Mouse (Mus musculus) limb, embryonic 12.5 days (tissue): Measurements from ENCODE around the gene Slc41a1. TPM values are rescaled to one million over a fixed set of nuclear protein-coding genes. Genes with fewer than 3 reads are reported as not detected.

Experiments used
- ATAC-seq: fragments of 200-750 bp; cut with Nextera tagmentation; 2 replicates; pipeline ENCODE4 v1.8.0; 2017; ENCODE audit warnings: low read depth, moderate TSS enrichment; ENCODE audit not compliant: insufficient number of reproducible peaks, insufficient read depth, low FRiP score, low TSS enrichment
- H3K27ac ChIP-seq: fragments of 300-500 bp; sonication (generic); 2 replicates; pipeline ENCODE4 v1.5.1; 2016; ENCODE audit warnings: mild to moderate bottlenecking, moderate library complexity
- H3K27me3 ChIP-seq: fragments of 300-500 bp; sonication (generic); 2 replicates; pipeline ENCODE4 v1.6.1; 2016; ENCODE audit warnings: mild to moderate bottlenecking, moderate library complexity
- H3K36me3 ChIP-seq: fragments of 300-500 bp; sonication (generic); 2 replicates; pipeline ENCODE4 v1.6.1; 2016; ENCODE audit warnings: mild to moderate bottlenecking, moderate library complexity
- H3K4me1 ChIP-seq: fragments of 300-500 bp; sonication (generic); replicated peaks from 2 replicates; pipeline ENCODE4 v1.6.1; 2016
- H3K4me2 ChIP-seq: fragments of 300-500 bp; sonication (generic); 2 replicates; pipeline ENCODE4 v1.6.1; 2016; ENCODE audit warnings: mild to moderate bottlenecking, moderate library complexity
- H3K4me3 ChIP-seq: fragments of 300-500 bp; sonication (generic); replicated peaks from 2 replicates; pipeline ENCODE4 v1.5.1; 2016; ENCODE audit warnings: mild to moderate bottlenecking
- H3K9ac ChIP-seq: fragments of 300-500 bp; sonication (generic); replicated peaks from 2 replicates; pipeline ENCODE4 v1.6.1; 2016; ENCODE audit warnings: mild to moderate bottlenecking, moderate library complexity
- H3K9me3 ChIP-seq: fragments of 300-500 bp; sonication (generic); 2 replicates; pipeline ENCODE4 v1.6.1; 2016; ENCODE audit warnings: mild to moderate bottlenecking, moderate library complexity
- WGBS: fragments of 180-500 bp; shearing (Covaris S2); methylation state at CpG from one replicate; pipeline ENCODE4 v1.1.7; 2016; 5-methylcytosine and 5-hydroxymethylcytosine counted together
- polyA plus RNA-seq: library from polyadenylated mRNA; unstranded; fragments of >200 nt; fragmentation: Nextera tagmentation; extraction: Ambion mirVana; gene quantifications from 2 replicates; pipeline ENCODE4 v1.2.1, GENCODE M21; 2016

The Slc41a1 gene
- polyA plus RNA-seq: 13.7 and 14.9 TPM in 2 replicates

DNA sequence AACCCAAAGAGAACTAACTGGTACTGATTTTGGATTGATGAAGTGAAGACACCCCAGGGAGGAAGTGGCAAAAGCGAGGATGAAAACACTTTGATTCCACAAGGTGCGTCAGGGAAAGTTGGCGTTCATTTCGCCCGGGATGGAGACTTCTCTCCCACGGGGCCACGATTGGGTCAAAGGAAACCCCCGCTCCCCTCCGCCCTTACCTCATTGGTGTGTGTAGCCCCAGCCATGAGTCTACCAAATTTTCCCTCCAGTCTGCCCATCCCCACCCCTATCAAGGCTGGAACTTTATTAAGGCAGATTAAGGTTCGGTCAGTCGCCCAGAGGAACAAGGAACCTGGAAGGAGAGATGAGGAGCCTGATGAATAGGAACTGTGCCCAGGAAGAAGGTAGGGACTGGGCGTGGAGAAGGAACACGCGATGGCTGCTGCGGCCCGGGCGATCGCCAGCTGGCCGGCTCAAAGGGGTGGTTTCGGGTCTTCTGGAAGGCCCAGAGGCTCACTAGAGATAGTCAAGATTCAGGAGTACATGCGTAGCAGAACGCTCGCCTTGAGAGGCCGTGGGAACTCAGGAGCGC lies at the start of gene Slc41a1:
TSS of gene Slc41a1 (plus strand) at position 287 of the 580 bp plus-strand sequence.
- ATAC-seq: peak; percentile 13; the same call in 1 of the 2 replicates
- Histone ChIP-seq H3K9me3 (no peaks in the 10 kb centered on the region), H3K36me3 (peaks cover 21% of the 10 kb centered on the region), H3K27ac (peak within 1 kb of the TSS; percentile 90), H3K4me2 (peak within 1 kb of the TSS; percentile 78), H3K9ac (peak within 1 kb of the TSS; percentile 85), H3K4me3 (peak within 1 kb of the TSS; percentile 74), H3K27me3 (no peaks in the 10 kb centered on the region), H3K4me1 (peaks cover 36% of the 10 kb centered on the region)
- WGBS: 2% methylated on average over 25 of the region's 25 CpGs

DNA sequence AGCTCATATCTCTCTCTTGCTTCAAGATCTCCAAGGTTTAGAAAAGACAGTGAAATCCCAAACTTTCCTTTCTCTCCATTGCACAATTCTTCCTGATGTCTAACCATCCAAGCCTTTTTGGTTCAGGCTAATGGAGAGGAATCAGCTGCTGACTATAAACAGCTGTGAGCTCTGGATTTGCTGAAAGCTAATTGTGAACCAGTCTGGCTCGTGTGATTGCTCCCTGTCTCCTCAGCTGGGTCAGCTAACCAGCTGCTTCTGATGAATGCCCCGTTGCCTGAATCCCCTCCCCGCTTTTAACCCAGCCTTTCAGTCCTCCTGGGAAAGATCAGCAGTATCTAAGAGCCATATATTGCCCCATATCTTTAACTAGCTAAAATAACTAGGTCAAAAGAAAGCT lies 32.7 kb upstream of the Slc41a1 start:
- 21% methylated on average over 3 of the region's 3 CpGs for whole genome bisulfite sequencing
- Histone ChIP-seq H3K9me3 (no peaks in the 10 kb centered on the region), H3K27ac (no peak overlapping the region), H3K36me3 (no peaks in the 10 kb centered on the region), H3K4me2 (no peak overlapping the region), H3K4me1 (peaks cover 11% of the 10 kb centered on the region; the same call in 1 of the 2 replicates), H3K9ac (no peak overlapping the region), H3K27me3 (no peaks in the 10 kb centered on the region), H3K4me3 (no peak overlapping the region)
- no peak for ATAC-seq

DNA sequence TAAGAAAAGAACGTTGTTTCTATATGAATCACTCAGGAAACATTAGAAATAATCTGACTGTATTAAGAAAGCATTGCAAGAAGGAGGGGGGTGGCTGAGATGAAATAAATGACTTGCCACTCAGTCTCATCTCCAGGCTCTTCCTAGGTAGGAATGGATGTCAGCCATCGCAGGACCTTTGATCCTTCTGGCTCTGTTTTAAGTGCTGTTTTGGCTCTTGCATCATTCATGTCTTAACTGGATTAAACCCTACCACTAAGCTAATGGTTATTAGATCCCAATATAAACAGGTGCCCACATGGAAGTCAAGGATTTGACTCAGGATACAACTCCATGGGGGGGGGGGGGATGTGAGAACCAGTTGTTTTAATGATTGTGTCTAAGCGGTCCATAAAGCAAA lies 32.1 kb upstream of the Slc41a1 start:
- no peak overlapping the region for H3K4me3 ChIP-seq
- no peaks in the 10 kb centered on the region for H3K27me3 ChIP-seq
- H3K9me3 ChIP-seq: no peaks in the 10 kb centered on the region
- no peak for ATAC-seq
- H3K9ac ChIP-seq: no peak overlapping the region
- no peaks in the 10 kb centered on the region for H3K36me3 ChIP-seq
- no peak overlapping the region for H3K4me2 ChIP-seq
- WGBS: 64% methylated on average over 3 of the region's 3 CpGs
- peaks cover 11% of the 10 kb centered on the region; the same call in 1 of the 2 replicates for H3K4me1 ChIP-seq
- no peak overlapping the region for H3K27ac ChIP-seq

DNA sequence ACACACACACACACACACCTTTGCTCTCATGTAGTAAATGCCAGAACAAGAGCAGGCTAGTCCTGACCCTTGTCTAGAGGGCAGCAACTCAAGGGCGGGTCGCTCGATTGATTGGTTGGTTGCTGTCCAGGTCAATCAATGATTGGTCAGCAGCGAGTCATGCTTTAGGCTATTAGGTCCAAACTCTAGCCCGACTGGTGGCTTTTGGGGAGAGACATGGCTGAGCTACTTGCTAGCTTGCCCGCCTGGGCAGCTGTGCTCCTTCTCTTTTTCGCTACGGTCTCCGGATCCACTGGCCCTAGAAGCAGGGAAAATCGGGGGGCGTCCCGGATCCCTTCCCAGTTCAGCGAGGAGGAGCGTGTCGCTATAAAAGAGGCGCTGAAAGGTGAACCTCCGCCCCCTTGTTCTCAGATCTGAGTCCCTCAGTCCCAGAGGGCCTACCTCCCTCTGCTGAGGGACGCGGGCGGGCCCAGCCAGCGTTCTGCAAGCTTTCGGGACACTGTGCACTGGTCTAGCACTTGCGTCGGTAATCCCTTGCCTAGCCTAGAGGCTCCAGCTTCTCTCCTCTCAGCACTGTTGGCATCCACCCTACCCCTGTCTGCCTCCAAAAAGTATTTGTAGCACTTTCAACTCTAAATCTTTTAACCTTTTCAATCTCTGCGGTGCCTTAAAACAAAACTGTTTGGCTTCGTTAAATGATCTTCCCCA lies 29.9 kb upstream of the Slc41a1 start, which contains the start of gene Pm20d1:
TSS of gene Pm20d1 (plus strand) at position 180 of the 708 bp plus-strand sequence.
- Histone ChIP-seq H3K4me3 (peak within 1 kb of the TSS; percentile 35), H3K9me3 (no peaks in the 10 kb centered on the region), H3K4me1 (peaks cover 11% of the 10 kb centered on the region; the same call in 1 of the 2 replicates), H3K9ac (peak within 1 kb of the TSS; percentile 38; the same call in 1 of the 2 replicates), H3K27me3 (no peaks in the 10 kb centered on the region), H3K27ac (no peak within 1 kb of the TSS), H3K36me3 (no peaks in the 10 kb centered on the region), H3K4me2 (peak within 1 kb of the TSS; percentile 55)
- 4% methylated on average over 26 of the region's 26 CpGs for WGBS
- ATAC-seq: peak; percentile 37; the same call in 1 of the 2 replicates

DNA sequence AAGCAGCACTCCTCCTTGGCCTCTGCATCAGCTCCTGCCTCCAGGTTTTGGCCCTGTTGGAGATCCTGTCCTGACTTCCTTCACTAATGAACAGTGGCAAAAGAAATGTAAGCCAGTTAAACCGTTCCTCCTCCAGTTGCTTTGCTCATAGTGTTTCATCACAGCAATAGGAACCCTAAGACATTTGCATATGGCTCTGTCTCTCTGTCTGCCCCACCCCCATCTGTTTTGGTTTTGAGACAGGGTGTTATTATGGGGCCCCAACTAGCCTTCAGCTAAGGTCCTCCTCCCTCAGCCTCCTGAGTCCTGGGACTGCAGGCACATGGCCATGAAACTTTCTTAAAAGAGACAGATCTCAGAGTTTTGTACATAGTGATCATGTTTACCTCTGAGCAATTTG lies 27.3 kb upstream of the Slc41a1 start:
- Histone ChIP-seq H3K9me3 (no peaks in the 10 kb centered on the region), H3K27me3 (no peaks in the 10 kb centered on the region), H3K27ac (no peak overlapping the region), H3K4me3 (no peak overlapping the region), H3K4me1 (peaks cover 11% of the 10 kb centered on the region; the same call in 1 of the 2 replicates), H3K4me2 (no peak overlapping the region), H3K36me3 (no peaks in the 10 kb centered on the region), H3K9ac (no peak overlapping the region)
- ATAC-seq: no peak
- 25% methylated on average over 1 of the region's 1 CpGs for WGBS

DNA sequence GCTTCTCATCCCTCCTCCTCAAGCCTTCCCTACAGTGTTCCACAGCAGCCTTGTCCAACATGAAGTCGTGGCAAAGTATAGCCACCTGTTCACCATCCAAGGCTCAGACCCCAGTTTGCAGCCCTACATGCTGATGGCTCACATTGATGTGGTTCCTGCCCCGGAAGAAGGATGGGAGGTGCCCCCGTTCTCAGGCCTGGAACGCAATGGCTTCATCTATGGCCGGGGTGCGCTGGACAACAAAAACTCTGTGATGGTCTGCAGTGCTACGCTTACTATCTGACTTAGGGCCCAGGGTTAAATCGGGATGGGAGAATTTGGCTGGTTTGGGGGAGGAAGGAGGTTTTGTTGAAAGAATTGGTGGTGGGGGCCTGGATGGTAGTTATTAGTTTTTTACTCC lies 26.2 kb upstream of the Slc41a1 start:
- peaks cover 11% of the 10 kb centered on the region; the same call in 1 of the 2 replicates for H3K4me1 ChIP-seq
- 94% methylated on average over 8 of the region's 8 CpGs for WGBS

DNA sequence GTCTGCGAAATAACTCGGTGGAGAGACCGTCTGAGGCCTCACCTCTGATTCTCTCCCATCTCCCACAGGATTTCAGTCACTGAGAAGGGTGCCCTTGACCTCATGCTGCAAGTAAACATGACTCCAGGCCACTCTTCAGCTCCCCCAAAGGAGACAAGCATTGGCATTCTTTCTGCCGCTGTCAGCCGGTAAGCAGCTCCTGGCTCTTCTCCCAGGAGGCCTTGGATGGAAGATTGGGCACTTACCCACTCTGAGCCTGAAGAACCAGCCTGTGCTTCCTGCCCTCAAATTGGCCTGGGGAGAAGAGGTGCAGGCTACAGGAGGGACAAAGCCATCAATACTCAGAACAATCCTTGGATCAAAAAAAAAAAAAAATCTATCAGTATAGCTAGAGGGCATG lies 24.6 kb upstream of the Slc41a1 start:
- WGBS: 90% methylated on average over 5 of the region's 5 CpGs
- Histone ChIP-seq H3K4me1 (peaks cover 2% of the 10 kb centered on the region; the same call in 1 of the 2 replicates), H3K9ac (no peak overlapping the region), H3K4me2 (no peak overlapping the region), H3K36me3 (no peaks in the 10 kb centered on the region), H3K4me3 (no peak overlapping the region), H3K9me3 (no peaks in the 10 kb centered on the region), H3K27me3 (no peaks in the 10 kb centered on the region), H3K27ac (no peak overlapping the region)
- ATAC-seq: no peak

More for the DNA sequence above, 26.2 kb upstream of the Slc41a1 start:
- ATAC-seq: no peak
- no peak overlapping the region for H3K27ac ChIP-seq
- no peak overlapping the region for H3K4me3 ChIP-seq
- H3K9ac ChIP-seq: no peak overlapping the region
- H3K9me3 ChIP-seq: no peaks in the 10 kb centered on the region
- no peaks in the 10 kb centered on the region for H3K27me3 ChIP-seq
- no peak overlapping the region for H3K4me2 ChIP-seq
- H3K36me3 ChIP-seq: no peaks in the 10 kb centered on the region

DNA sequence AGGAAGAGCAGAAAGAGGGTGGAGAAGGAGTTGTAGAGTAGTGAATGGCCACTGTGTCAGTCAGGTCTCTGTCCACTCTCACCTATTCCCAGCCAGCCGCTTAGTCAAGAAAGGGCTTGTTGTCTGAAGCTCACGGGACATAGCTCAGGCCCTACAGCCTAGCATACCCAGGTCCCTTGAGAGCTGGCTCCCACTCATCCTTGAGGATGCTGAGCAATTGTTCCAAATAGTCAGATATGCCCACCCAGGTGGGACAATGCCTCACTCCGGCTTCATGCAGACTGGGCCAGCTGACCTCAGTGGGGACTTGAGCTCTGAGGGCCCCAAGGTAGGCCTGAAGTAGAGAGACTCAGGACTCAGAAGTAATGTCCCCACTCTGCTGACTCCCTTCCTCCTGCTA lies 23.1 kb upstream of the Slc41a1 start:
- no peak for ATAC-seq
- Histone ChIP-seq H3K9me3 (no peaks in the 10 kb centered on the region), H3K4me2 (no peak overlapping the region), H3K36me3 (no peaks in the 10 kb centered on the region), H3K9ac (no peak overlapping the region), H3K27ac (no peak overlapping the region), H3K27me3 (no peaks in the 10 kb centered on the region), H3K4me3 (no peak overlapping the region), H3K4me1 (no peaks in the 10 kb centered on the region)
- whole genome bisulfite sequencing: 91% methylated on average over 3 of the region's 3 CpGs

DNA sequence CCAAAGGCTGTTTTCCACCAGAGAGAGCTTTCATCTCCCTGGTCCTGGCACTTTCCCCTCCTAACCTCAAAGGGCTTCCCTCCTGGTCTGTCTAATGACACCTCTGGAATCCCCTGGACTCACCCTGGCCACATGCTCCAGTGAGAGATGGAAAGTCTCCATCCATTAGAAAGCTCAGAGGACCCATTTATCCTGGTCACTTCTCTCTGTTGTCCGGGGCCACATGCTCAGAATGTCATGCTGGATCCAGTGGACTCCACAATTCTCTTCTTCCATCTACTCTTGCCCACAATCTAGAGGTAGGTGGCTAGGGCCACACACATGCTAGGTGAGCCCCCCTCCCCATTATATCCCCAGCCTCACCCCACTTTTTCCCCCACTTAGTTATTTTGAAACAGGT lies 18.3 kb upstream of the Slc41a1 start:
- no peak overlapping the region for H3K4me3 ChIP-seq
- no peaks in the 10 kb centered on the region for H3K4me1 ChIP-seq
- no peaks in the 10 kb centered on the region for H3K36me3 ChIP-seq
- no peaks in the 10 kb centered on the region for H3K27me3 ChIP-seq
- 77% methylated on average over 1 of the region's 1 CpGs for WGBS
- H3K9me3 ChIP-seq: no peaks in the 10 kb centered on the region
- no peak for ATAC-seq
- no peak overlapping the region for H3K27ac ChIP-seq
- H3K9ac ChIP-seq: no peak overlapping the region
- H3K4me2 ChIP-seq: no peak overlapping the region

DNA sequence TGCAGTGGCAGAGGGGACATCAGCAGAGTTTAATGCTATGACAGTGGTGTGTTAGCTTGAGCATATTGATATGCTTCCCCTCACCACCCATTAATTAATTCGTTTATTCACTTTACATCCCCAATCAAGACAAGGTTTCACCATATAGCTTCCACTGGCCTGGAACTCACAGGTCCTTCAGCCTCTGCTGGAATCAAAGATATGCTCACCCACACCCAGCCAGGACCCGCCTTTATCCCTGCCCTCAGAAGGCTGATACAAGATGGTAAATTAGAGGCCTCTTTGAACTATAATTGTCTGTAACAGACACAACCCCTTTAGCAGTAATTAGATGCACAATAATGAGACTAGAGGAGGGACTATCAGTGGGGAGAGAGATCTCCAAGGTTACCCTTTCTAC lies 17.6 kb upstream of the Slc41a1 start:
- 64% methylated on average over 2 of the region's 2 CpGs for WGBS
- Histone ChIP-seq H3K4me3 (no peak overlapping the region), H3K36me3 (no peaks in the 10 kb centered on the region), H3K4me2 (no peak overlapping the region), H3K9me3 (no peaks in the 10 kb centered on the region; the same call in 1 of the 2 replicates), H3K27ac (no peak overlapping the region), H3K9ac (no peak overlapping the region), H3K4me1 (no peaks in the 10 kb centered on the region), H3K27me3 (no peaks in the 10 kb centered on the region)
- ATAC-seq: no peak

DNA sequence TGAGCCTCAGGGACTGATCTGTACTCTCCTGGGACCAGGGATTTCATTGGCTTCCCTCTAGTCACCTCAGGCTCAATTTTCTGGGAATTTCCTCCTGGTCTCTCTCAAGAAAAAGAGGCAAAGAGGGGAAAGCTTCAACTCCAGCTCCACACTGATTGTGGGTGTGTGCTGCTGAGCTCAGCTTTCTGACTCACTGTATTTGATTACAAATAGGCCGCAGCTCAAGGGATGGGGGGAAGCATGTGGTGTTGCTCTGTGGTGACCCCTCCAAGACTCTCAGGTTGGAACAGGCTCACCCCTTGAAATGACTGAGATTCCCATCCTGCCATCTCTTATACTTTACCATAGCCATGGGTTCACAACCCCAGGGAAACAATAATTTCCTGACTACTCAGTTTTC lies 15.9 kb upstream of the Slc41a1 start:
- 86% methylated on average over 1 of the region's 1 CpGs for WGBS

More for the DNA sequence above, 15.9 kb upstream of the Slc41a1 start:
- Histone ChIP-seq H3K9me3 (no peaks in the 10 kb centered on the region; the same call in 1 of the 2 replicates), H3K4me2 (no peak overlapping the region), H3K27me3 (no peaks in the 10 kb centered on the region), H3K4me1 (no peaks in the 10 kb centered on the region), H3K27ac (no peak overlapping the region), H3K36me3 (no peaks in the 10 kb centered on the region), H3K9ac (no peak overlapping the region), H3K4me3 (no peak overlapping the region)
- no peak for ATAC-seq
